Mouse (Mus musculus) embryonic facial prominence, embryonic 14.5 days (tissue): ENCODE data around the gene Nlrc4. TPM values are rescaled to one million over a fixed set of nuclear protein-coding genes. Genes with fewer than 3 reads are reported as not detected.
"Not testable (repeated sequence)": the region's sequence is repeated elsewhere in the genome, so short reads cannot be mapped to it uniquely, and the experiment has no call there.

Source experiments
- ATAC-seq: fragments of 200-750 bp; cut with Nextera tagmentation; 2 replicates; pipeline ENCODE4 v1.8.0; 2017; ENCODE audit warnings: low read depth, moderate number of reproducible peaks, moderate TSS enrichment
- DNase-seq: peaks from one replicate; pipeline ENCODE4 v3.0.0-alpha.2; 2015; ENCODE audit warnings: low spot score
- H3K27ac ChIP-seq: fragments of 300-500 bp; sonication (generic); replicated peaks from 2 replicates; pipeline ENCODE4 v1.5.1; 2014; ENCODE audit warnings: low read depth, mild to moderate bottlenecking, low read length, moderate library complexity
- H3K27me3 ChIP-seq: fragments of 300-500 bp; sonication (generic); replicated peaks from 2 replicates; pipeline ENCODE4 v1.6.1; 2014; ENCODE audit warnings: low read length; ENCODE audit not compliant: control insufficient read depth, insufficient read depth
- H3K36me3 ChIP-seq: fragments of 300-500 bp; sonication (generic); 2 replicates; pipeline ENCODE4 v1.6.1; 2014; ENCODE audit warnings: low read length, mixed read lengths; ENCODE audit not compliant: control insufficient read depth, insufficient read depth
- H3K4me1 ChIP-seq: fragments of 300-500 bp; sonication (generic); 2 replicates; pipeline ENCODE4 v1.6.1; 2014; ENCODE audit warnings: antibody characterized with exemption, low read length; ENCODE audit not compliant: control insufficient read depth, insufficient read depth
- H3K4me2 ChIP-seq: fragments of 300-500 bp; sonication (generic); 2 replicates; pipeline ENCODE4 v1.6.1; 2014; ENCODE audit warnings: low read depth, mild to moderate bottlenecking, low read length, moderate library complexity, mixed read lengths
- H3K4me3 ChIP-seq: fragments of 300-500 bp; sonication (generic); 2 replicates; pipeline ENCODE4 v1.5.1; 2014; ENCODE audit warnings: low read depth, mild to moderate bottlenecking, low read length
- H3K9ac ChIP-seq: fragments of 300-500 bp; sonication (generic); 2 replicates; pipeline ENCODE4 v1.6.1; 2014; ENCODE audit warnings: low read depth, mild to moderate bottlenecking, low read length, moderate library complexity, mixed read lengths
- H3K9me3 ChIP-seq: fragments of 300-500 bp; sonication (generic); 2 replicates; pipeline ENCODE4 v1.6.1; 2016; ENCODE audit warnings: low read length; ENCODE audit not compliant: control insufficient read depth
- WGBS: fragments of 180-500 bp; shearing (Covaris S2); extraction: QIAGEN DNeasy Blood & Tissue Kit; methylation state at CpG from one replicate; pipeline ENCODE4 v1.1.7; 2014; 5-methylcytosine and 5-hydroxymethylcytosine counted together
- polyA plus RNA-seq: library from polyadenylated mRNA; unstranded; fragments of >200 nt; fragmentation: Nextera tagmentation; extraction: Ambion mirVana; gene quantifications from 2 replicates; pipeline ENCODE4 v1.2.1, GENCODE M21; 2014

The Nlrc4 gene
- polyA plus RNA-seq, 1 experiment from 2014 or later: 0.22 TPM

DNA sequence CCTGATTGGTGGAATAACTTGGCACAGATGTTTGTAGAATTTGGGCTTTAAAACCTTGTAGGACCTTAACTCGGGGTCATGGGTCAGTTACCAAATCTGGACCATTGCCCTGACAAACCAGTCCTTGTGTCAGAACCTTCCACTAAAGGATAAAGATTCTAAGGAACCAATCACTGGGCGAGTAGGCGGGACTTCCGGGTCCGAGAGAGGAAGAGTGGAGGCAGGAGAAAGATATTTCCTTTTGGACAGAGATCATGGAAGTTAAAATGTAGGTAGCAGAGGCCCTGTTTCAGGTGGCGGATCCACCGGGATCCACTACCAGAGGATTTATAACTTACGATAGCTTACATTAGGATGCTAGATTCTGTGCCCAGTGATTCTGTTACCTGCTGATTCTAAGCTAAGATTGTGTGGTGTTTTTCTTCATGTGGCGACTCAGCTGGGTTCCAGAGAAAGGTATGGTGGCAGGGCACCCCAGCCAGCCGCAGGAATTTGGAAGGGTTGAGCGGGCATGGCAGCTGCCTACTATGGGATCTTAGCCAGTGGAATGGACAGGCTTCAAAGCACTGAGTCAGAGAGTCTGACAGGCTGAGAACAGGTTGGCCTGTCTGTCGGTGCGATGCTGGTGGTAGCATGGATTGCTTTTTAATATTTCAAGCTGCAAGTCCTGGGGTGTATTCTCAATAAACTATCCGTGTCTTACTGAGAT is 21.6 kb upstream of the Nlrc4 start:
- ATAC-seq (no peak), DNase-seq (no peak)
- H3K36me3 ChIP-seq: no peaks in the 10 kb centered on the region
- H3K27ac ChIP-seq: no peak overlapping the region
- no peaks in the 10 kb centered on the region for H3K4me1 ChIP-seq
- H3K27me3 ChIP-seq: no peaks in the 10 kb centered on the region
- H3K9ac ChIP-seq: no peak overlapping the region
- no peak overlapping the region for H3K4me3 ChIP-seq
- H3K9me3 ChIP-seq: no peaks in the 10 kb centered on the region
- 83% methylated on average over 14 of the region's 14 CpGs for WGBS
- no peak overlapping the region for H3K4me2 ChIP-seq

DNA sequence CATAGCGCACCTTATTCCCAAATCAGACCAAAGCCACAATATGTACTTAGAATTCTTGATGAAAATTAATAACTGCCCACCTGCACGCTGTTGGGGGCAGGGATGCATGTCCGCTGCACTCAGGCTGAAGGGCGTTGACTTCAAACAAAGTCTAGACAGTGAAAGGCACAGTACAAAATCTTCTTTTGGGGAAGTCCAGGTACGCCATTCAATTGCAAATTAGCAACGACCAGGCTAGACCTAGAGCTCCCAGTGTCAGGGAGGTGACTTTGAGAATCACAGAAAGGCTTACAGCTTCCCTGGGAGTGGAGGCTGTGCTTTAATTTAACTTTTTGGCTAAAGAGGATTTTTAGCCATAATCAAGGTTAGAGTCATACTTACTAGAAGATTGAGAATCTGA is 11.2 kb upstream of the Nlrc4 start:
- not testable (repeated sequence) for H3K27ac ChIP-seq, H3K4me2 ChIP-seq, DNase-seq, H3K4me1 ChIP-seq, H3K4me3 ChIP-seq, ATAC-seq, H3K36me3 ChIP-seq, H3K9me3 ChIP-seq, H3K27me3 ChIP-seq, H3K9ac ChIP-seq
- 78% methylated on average over 6 of the region's 6 CpGs for WGBS

GRCm38 (mm10) chr17:74467981-74468380 is 9.0 kb upstream of the Nlrc4 start:
- not testable (repeated sequence) for H3K9me3 ChIP-seq

GRCm38 (mm10) chr17:74463510-74463909 is 4.6 kb upstream of the Nlrc4 start:
- ATAC-seq: no peak
- DNase-seq: no peak
- Histone ChIP-seq H3K9ac (no peak overlapping the region), H3K36me3 (no peaks in the 10 kb centered on the region), H3K27ac (no peak overlapping the region), H3K4me2 (no peak overlapping the region), H3K9me3 (no peaks in the 10 kb centered on the region), H3K4me1 (no peaks in the 10 kb centered on the region), H3K4me3 (no peak overlapping the region), H3K27me3 (no peaks in the 10 kb centered on the region)

More at GRCm38 (mm10) chr17:74467981-74468380, 9.0 kb upstream of the Nlrc4 start:
- H3K4me2 ChIP-seq, H3K4me1 ChIP-seq, DNase-seq, H3K27me3 ChIP-seq, ATAC-seq, H3K9ac ChIP-seq, H3K4me3 ChIP-seq, H3K27ac ChIP-seq, H3K36me3 ChIP-seq: not testable (repeated sequence)
- WGBS: 87% methylated on average over 2 of the region's 2 CpGs

DNA sequence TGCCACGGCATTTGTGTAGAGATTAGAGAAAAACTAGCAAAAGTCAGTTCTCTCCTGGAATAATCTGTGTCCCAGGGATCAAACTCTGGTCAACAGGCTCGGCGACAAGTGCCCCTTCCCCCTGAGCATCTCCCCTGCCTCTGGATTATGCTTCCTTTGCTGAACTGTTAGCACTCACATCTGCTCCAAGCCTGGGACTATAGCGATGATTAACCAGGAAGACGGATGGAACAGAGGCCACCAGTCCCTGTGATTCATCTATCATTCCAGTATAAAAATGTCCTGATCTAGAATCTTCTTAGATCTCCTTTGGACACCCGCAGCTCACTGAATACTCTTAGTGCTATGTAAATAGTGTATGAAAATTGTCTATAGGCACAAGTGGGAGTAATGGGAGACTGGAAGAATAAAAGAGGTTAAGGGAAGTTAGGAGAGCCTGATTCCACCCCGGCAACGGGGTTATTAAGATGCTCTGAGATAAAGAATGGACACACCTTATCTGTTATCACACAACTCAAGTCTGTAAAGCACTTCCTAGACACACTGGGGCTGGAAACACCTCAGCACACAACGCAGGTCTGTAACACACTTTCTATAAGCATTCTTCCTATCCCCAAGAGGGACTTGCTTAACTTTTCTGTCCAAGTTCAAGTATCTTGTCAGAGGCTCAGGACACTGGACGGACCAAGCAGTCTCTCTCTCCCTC is 817 bp downstream of the Nlrc4 start:
- no peak for DNase-seq
- ATAC-seq: no peak
- H3K36me3 ChIP-seq: no peaks in the 10 kb centered on the region
- 78% methylated on average over 10 of the region's 10 CpGs for WGBS
- H3K27me3 ChIP-seq: no peaks in the 10 kb centered on the region
- H3K4me2 ChIP-seq: no peak overlapping the region
- no peak overlapping the region for H3K4me3 ChIP-seq
- H3K9me3 ChIP-seq: no peaks in the 10 kb centered on the region
- no peaks in the 10 kb centered on the region for H3K4me1 ChIP-seq
- no peak overlapping the region for H3K27ac ChIP-seq
- no peak overlapping the region for H3K9ac ChIP-seq

GRCm38 (mm10) chr17:74456825-74457224 is 2.1 kb downstream of the Nlrc4 start:
- no peaks in the 10 kb centered on the region for H3K27me3 ChIP-seq
- no peak overlapping the region for H3K9ac ChIP-seq
- H3K9me3 ChIP-seq: no peaks in the 10 kb centered on the region
- no peaks in the 10 kb centered on the region for H3K36me3 ChIP-seq
- ATAC-seq (no peak), DNase-seq (no peak)
- H3K27ac ChIP-seq: no peak overlapping the region
- H3K4me3 ChIP-seq: no peak overlapping the region
- WGBS: 87% methylated on average over 5 of the region's 5 CpGs
- H3K4me1 ChIP-seq: no peaks in the 10 kb centered on the region
- H3K4me2 ChIP-seq: no peak overlapping the region

DNA sequence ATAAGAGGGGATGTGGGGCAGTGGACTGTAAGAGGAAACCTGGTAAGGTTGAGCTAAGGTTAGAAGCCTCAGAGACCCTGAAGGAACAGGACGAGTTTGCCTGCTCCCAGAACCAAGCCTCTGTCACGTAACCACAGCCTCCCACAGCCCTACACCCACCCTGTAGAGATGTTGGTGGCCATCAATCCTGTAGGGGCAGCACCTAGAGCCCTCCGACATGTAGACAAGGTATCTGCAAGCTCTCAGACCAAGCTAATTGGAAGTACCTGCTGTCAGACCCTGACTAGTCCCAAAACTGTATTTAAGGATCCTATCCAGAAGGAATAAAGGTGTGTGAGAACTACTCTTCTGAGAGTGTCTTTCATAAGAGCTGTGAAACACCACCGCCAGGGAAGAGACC is 3.5 kb downstream of the Nlrc4 start:
- Histone ChIP-seq H3K4me2 (no peak overlapping the region), H3K27me3 (no peaks in the 10 kb centered on the region), H3K9me3 (no peaks in the 10 kb centered on the region), H3K27ac (no peak overlapping the region), H3K36me3 (no peaks in the 10 kb centered on the region), H3K4me1 (no peaks in the 10 kb centered on the region), H3K9ac (no peak overlapping the region), H3K4me3 (no peak overlapping the region)
- ATAC-seq (no peak), DNase-seq (no peak)
- 90% methylated on average over 4 of the region's 4 CpGs for WGBS

DNA sequence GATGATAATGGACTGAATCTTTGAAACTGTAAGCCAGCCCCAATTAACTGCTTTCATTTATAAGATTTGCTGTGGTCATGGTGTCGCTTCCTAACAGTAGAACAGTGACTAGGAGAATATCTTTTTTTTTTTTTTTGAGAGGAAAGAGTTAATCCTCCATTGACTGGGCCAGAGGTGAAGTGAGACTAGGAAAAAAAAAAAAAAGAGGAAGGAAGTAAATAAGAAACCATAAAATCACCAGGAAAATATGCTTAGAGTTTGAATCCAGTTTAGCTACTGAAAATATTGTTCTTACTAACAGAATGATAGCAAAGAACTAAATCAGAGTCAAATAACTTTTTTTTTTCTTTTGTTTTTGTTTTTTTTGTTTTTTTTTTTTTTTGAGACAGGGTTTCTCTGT is 4.3 kb downstream of the Nlrc4 start:
- H3K4me1 ChIP-seq: no peaks in the 10 kb centered on the region
- no peak overlapping the region for H3K27ac ChIP-seq
- 84% methylated on average over 1 of the region's 1 CpGs for WGBS
- no peaks in the 10 kb centered on the region for H3K27me3 ChIP-seq
- no peak overlapping the region for H3K4me2 ChIP-seq
- ATAC-seq: no peak
- no peaks in the 10 kb centered on the region for H3K36me3 ChIP-seq
- no peaks in the 10 kb centered on the region for H3K9me3 ChIP-seq
- no peak overlapping the region for H3K9ac ChIP-seq
- H3K4me3 ChIP-seq: no peak overlapping the region
- no peak for DNase-seq

- WGBS: 77% methylated on average over 3 of the region's 3 CpGs
- ATAC-seq (no peak), DNase-seq (no peak)
- Histone ChIP-seq H3K4me3 (no peak overlapping the region), H3K27ac (no peak overlapping the region), H3K4me2 (no peak overlapping the region), H3K9ac (no peak overlapping the region), H3K4me1 (no peaks in the 10 kb centered on the region), H3K36me3 (no peaks in the 10 kb centered on the region), H3K27me3 (no peaks in the 10 kb centered on the region), H3K9me3 (no peaks in the 10 kb centered on the region)
Measured at GRCm38 (mm10) chr17:74453928-74454327, 5.0 kb downstream of the Nlrc4 start.
